Mouse (Mus musculus) forebrain, embryonic 14.5 days (tissue): ENCODE measurements around the gene Stag2. TPM values are rescaled to one million over a fixed set of nuclear protein-coding genes. Genes with fewer than 3 reads are reported as not detected.

Experiments used
- ATAC-seq: fragments of 200-750 bp; cut with Nextera tagmentation; 2 replicates; pipeline ENCODE4 v1.8.0; 2017; ENCODE audit warnings: mild to moderate bottlenecking, moderate library complexity
- DNase-seq: peaks from one replicate; pipeline ENCODE4 v3.0.0-alpha.2; 2015; ENCODE audit warnings: low spot score
- H3K27ac ChIP-seq: fragments of 300-500 bp; sonication (generic); 2 replicates; pipeline ENCODE4 v1.5.1; 2014; ENCODE audit warnings: low read depth, mild to moderate bottlenecking, control low read depth, low read length, moderate library complexity
- H3K27me3 ChIP-seq: fragments of 300-500 bp; sonication (generic); replicated peaks from 2 replicates; pipeline ENCODE4 v1.6.1; 2014; ENCODE audit warnings: low read length, control low read depth, mixed read lengths; ENCODE audit not compliant: control insufficient read depth, insufficient read depth
- H3K36me3 ChIP-seq: fragments of 300-500 bp; sonication (generic); 2 replicates; pipeline ENCODE4 v1.6.1; 2014; ENCODE audit warnings: low read length, control low read depth; ENCODE audit not compliant: control insufficient read depth, insufficient read depth
- H3K4me1 ChIP-seq: fragments of 300-500 bp; sonication (generic); 2 replicates; pipeline ENCODE4 v1.6.1; 2014; ENCODE audit warnings: antibody characterized with exemption, low read length, control low read depth; ENCODE audit not compliant: control insufficient read depth, insufficient read depth
- H3K4me2 ChIP-seq: fragments of 300-500 bp; sonication (generic); 2 replicates; pipeline ENCODE4 v1.6.1; 2014; ENCODE audit warnings: mild to moderate bottlenecking, control low read depth, low read length
- H3K4me3 ChIP-seq: fragments of 300-500 bp; sonication (generic); 2 replicates; pipeline ENCODE4 v1.5.1; 2014; ENCODE audit warnings: low read depth, low read length, control low read depth
- H3K9ac ChIP-seq: fragments of 300-500 bp; sonication (generic); 2 replicates; pipeline ENCODE4 v1.6.1; 2014; ENCODE audit warnings: mild to moderate bottlenecking, low read length, control low read depth, moderate library complexity
- H3K9me3 ChIP-seq: fragments of 300-500 bp; sonication (generic); replicated peaks from 2 replicates; pipeline ENCODE4 v1.6.1; 2016; ENCODE audit warnings: low read length, control low read depth, mixed read lengths; ENCODE audit not compliant: control insufficient read depth
- WGBS: fragments of 180-500 bp; shearing (Covaris S2); extraction: QIAGEN DNeasy Blood & Tissue Kit; methylation state at CpG from one replicate; pipeline ENCODE4 v1.1.7; 2014; 5-methylcytosine and 5-hydroxymethylcytosine counted together
- polyA plus RNA-seq: library from polyadenylated mRNA; unstranded; fragments of >200 nt; fragmentation: Nextera tagmentation; extraction: Ambion mirVana; gene quantifications from 2 replicates; pipeline ENCODE4 v1.2.1, GENCODE M21; 2014

Stag2 gene
- polyA plus RNA-seq, 1 experiment from 2014 or later = 40.7 TPM

GRCm38 (mm10) chrX:42148016-42148451, 1.1 kb upstream of the Stag2 start:
- no peaks in the 10 kb centered on the region for H3K27me3 ChIP-seq
- no peaks in the 10 kb centered on the region for H3K9me3 ChIP-seq
- DNase-seq = no peak
- no peaks in the 10 kb centered on the region for H3K4me1 ChIP-seq
- WGBS = 65% methylated on average over 5 of the region's 5 CpGs
- H3K27ac ChIP-seq = no peak overlapping the region
- peak overlapping the region; percentile 47 for H3K4me2 ChIP-seq
- H3K36me3 ChIP-seq = no peaks in the 10 kb centered on the region
- no peak overlapping the region for H3K4me3 ChIP-seq
- no peak for ATAC-seq
- no peak overlapping the region for H3K9ac ChIP-seq

DNA sequence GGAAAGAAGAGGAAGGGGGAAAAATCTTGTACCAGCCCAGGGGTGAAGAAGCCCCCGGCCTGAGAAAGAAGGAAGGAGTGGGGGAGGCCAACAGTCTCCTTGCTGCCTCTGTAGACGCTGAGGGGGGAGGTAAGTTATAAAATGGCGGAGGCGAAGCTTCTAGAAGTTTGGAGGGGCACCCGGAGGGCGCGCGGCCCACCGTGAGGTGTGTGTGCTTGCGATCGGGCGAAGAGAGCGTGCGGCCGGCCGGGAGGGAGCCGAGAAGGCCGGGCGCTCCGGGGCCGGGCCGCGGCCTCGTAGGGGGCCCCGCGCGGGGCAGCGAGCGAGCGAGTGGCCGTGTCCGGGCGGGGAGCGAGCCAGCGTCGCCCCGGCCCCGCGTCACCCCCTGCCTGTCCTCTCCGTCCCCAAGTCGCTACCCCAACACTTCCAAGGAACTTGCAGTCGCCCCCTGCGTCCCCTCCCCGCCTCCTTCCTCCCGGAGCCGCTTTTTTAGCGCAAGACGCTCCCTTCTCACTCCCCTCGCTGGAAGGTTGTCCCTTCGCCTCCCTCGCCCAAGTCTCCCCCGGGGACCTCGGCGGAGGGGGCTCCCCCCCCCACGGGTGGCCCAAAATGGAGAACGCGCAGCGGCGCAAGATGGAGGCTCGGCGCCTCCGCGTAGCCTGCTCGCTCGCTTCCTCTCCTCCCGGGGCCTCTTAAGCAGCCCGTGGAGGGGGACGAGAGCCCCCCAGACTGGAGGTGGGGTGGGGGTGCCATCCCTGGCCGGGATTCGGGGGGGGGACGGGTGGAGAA, 634 bp downstream of the Stag2 start:
- Histone ChIP-seq H3K27ac (peak overlapping the region; percentile 99), H3K4me2 (peak overlapping the region; percentile 50), H3K9me3 (no peaks in the 10 kb centered on the region), H3K9ac (peak overlapping the region; percentile 95), H3K27me3 (no peaks in the 10 kb centered on the region), H3K4me3 (peak overlapping the region; percentile 56), H3K4me1 (no peaks in the 10 kb centered on the region), H3K36me3 (no peaks in the 10 kb centered on the region)
- DNase-seq = peak; percentile 56
- WGBS = 35% methylated on average over 67 of the region's 71 CpGs
- peak; percentile 57 for ATAC-seq

- Histone ChIP-seq H3K36me3 (no peaks in the 10 kb centered on the region), H3K27ac (peak overlapping the region; percentile 99), H3K4me1 (no peaks in the 10 kb centered on the region), H3K27me3 (no peaks in the 10 kb centered on the region), H3K9ac (peak overlapping the region; percentile 95), H3K9me3 (no peaks in the 10 kb centered on the region), H3K4me2 (peak overlapping the region; percentile 51), H3K4me3 (peak overlapping the region; percentile 56)
- 29% methylated on average over 19 of the region's 40 CpGs for WGBS
- DNase-seq (peak; percentile 91), ATAC-seq (peak; percentile 84)
Observed at GRCm38 (mm10) chrX:42150346-42151023, 1.4 kb downstream of the Stag2 start.

DNA sequence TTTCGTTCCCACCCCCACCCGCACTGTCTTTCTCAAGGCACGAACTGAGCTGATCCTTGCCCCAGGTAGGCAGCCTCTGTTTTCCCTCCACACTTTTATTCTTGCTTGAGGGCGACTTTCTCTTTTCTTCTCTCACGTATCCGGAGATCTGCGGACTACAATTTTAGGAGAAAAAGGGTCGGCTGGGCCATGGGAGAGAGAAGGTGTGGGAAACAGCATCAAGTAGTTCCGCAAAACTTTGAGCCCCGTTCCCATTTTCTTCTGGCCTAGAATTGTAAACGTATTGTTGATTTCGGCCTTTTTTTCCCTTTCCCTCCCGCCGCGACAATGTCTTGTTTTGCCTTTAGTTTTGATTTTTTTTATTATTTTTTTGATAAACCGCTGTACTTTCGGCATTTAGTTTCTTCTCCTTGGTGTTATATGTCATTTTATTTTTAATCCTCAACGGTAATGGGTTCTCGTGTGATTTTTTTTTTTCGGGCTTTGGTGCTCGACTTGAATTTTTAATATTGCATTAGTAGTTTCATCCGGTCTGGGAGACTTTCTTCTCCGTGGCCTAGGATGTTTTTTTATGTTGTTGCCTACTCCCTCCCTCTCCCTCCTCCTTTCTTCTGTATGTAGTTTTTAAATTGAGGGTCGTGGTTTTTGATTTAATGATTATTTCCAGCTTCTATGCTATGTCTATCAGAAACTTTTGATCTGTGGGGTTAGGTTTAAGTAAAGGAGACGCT, 2.1 kb downstream of the Stag2 start:
- ATAC-seq (no peak), DNase-seq (no peak)
- no peaks in the 10 kb centered on the region for H3K36me3 ChIP-seq
- H3K27ac ChIP-seq = peak overlapping the region; percentile 99
- H3K9me3 ChIP-seq = no peaks in the 10 kb centered on the region
- peak overlapping the region; percentile 45 for H3K4me3 ChIP-seq
- 25% methylated on average over 25 of the region's 25 CpGs for WGBS
- H3K27me3 ChIP-seq = no peaks in the 10 kb centered on the region
- no peaks in the 10 kb centered on the region for H3K4me1 ChIP-seq
- peak overlapping the region; percentile 56 for H3K9ac ChIP-seq
- H3K4me2 ChIP-seq = peak overlapping the region; percentile 51

- Histone ChIP-seq H3K9ac (peak overlapping the region; percentile 56), H3K36me3 (no peaks in the 10 kb centered on the region), H3K9me3 (no peaks in the 10 kb centered on the region), H3K27ac (peak overlapping the region; percentile 83), H3K27me3 (no peaks in the 10 kb centered on the region), H3K4me1 (no peaks in the 10 kb centered on the region), H3K4me3 (peak overlapping the region; percentile 45), H3K4me2 (peak overlapping the region; percentile 51)
- WGBS = 30% methylated on average over 17 of the region's 17 CpGs
- ATAC-seq (peak; percentile 60), DNase-seq (peak; percentile 88)
Observed at GRCm38 (mm10) chrX:42151903-42152369, 2.8 kb downstream of the Stag2 start.

- WGBS = 42% methylated on average over 4 of the region's 4 CpGs
- no peaks in the 10 kb centered on the region for H3K36me3 ChIP-seq
- H3K9ac ChIP-seq = 0 out of 2 replicates have a peak overlapping the region, but pooled peaks have one; percentile 5
- peak overlapping the region; percentile 51 for H3K4me2 ChIP-seq
- no peak for ATAC-seq
- no peaks in the 10 kb centered on the region for H3K4me1 ChIP-seq
- no peaks in the 10 kb centered on the region for H3K27me3 ChIP-seq
- H3K27ac ChIP-seq = no peak overlapping the region
- peak overlapping the region; percentile 45 for H3K4me3 ChIP-seq
- H3K9me3 ChIP-seq = no peaks in the 10 kb centered on the region
- no peak for DNase-seq
Observed at GRCm38 (mm10) chrX:42153056-42153455, 3.9 kb downstream of the Stag2 start.

DNA sequence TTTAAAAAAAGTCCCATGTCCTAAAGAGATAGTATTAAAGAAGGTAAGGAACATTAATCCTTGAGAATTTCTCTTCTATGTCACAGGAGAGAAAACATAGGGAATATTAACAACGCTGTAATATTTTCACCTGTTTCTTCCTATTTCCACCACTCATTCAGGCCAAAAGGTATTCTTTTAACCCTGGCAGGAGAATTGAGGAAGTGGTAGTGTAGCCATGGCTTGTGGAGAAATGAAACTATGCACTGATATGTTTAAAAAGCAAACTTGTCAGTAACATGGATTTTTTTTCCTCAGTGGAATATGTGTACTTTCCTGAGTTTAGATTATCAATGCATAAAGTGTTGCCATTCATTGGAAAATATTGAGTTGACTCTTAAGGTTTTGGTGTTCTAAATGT, 16.3 kb downstream of the Stag2 start:
- no peaks in the 10 kb centered on the region for H3K4me1 ChIP-seq
- DNase-seq = no peak
- H3K4me3 ChIP-seq = no peak overlapping the region
- 84% methylated on average over 1 of the region's 1 CpGs for WGBS
- no peaks in the 10 kb centered on the region for H3K27me3 ChIP-seq
- no peak overlapping the region for H3K9ac ChIP-seq
- H3K36me3 ChIP-seq = no peaks in the 10 kb centered on the region
- H3K4me2 ChIP-seq = no peak overlapping the region
- ATAC-seq = no peak
- H3K9me3 ChIP-seq = no peaks in the 10 kb centered on the region
- no peak overlapping the region for H3K27ac ChIP-seq

- Histone ChIP-seq H3K9me3 (no peaks in the 10 kb centered on the region), H3K4me3 (no peak overlapping the region), H3K27ac (no peak overlapping the region), H3K4me2 (no peak overlapping the region), H3K36me3 (no peaks in the 10 kb centered on the region), H3K4me1 (no peaks in the 10 kb centered on the region), H3K9ac (no peak overlapping the region), H3K27me3 (no peaks in the 10 kb centered on the region)
- WGBS = 90% methylated on average over 5 of the region's 5 CpGs
- ATAC-seq = no peak
- DNase-seq = no peak
Observed at GRCm38 (mm10) chrX:42170811-42171210, 21.7 kb downstream of the Stag2 start.
